Mouse (Mus musculus) B cell, adult (primary cell): ENCODE data around the gene Rgs14. TPM values are rescaled to one million over a fixed set of nuclear protein-coding genes. Genes with fewer than 3 reads are reported as not detected.

Experiments used
- total RNA-seq: library from RNA; stranded (reverse); gene quantifications from 4 replicates; pipeline ENCODE4 v1.2.4, GENCODE M21; 2023; ENCODE audit not compliant: inconsistent age

Rgs14 gene
- total RNA-seq: 67.6 to 76.8 TPM (median 73.8 TPM) in 4 replicates

GRCm38 (mm10) chr13:55369531-55370114, at the start of gene Rgs14:
Gene Rgs14 (plus strand): TSS chr13:55369732.

GRCm38 (mm10) chr13:55319931-55320533, 49.5 kb upstream of the Rgs14 start, which contains the start of gene Prelid1:
Gene Prelid1 (plus strand): TSS chr13:55320500.

GRCm38 (mm10) chr13:55321434-55322129, 48.0 kb upstream of the Rgs14 start, which contains the start of gene Rab24:
Gene Rab24 (minus strand): TSS chr13:55321946.

GRCm38 (mm10) chr13:55329683-55330566, 39.6 kb upstream of the Rgs14 start, which contains the start of gene Mxd3:
Gene Mxd3 (minus strand): TSS chr13:55329823.

GRCm38 (mm10) chr13:55362453-55363060, 7.0 kb upstream of the Rgs14 start, which contains the start of gene Lman2:
Gene Lman2 (minus strand): TSS chr13:55362783.

GRCm38 (mm10) chr13:55398088-55398487, 28.6 kb downstream of the Rgs14 start, which contains the start of gene Slc34a1:
Gene Slc34a1 (plus strand): TSS chr13:55398187.

GRCm38 (mm10) chr13:55414743-55415380, 45.3 kb downstream of the Rgs14 start, which contains the start of gene Pfn3:
Gene Pfn3 (minus strand): TSS chr13:55415232.

GRCm38 (mm10) chr13:55426613-55427012, 57.1 kb downstream of the Rgs14 start, which contains the start of gene F12:
Gene F12 (minus strand): TSS chr13:55426793.

Other genes with a start within 250 kb of the Rgs14 start
- not detected in 4 replicates for gene Gm17617, start 236.2 kb upstream of the Rgs14 start, total RNA-seq
- not detected in 4 replicates for gene Fgfr4, start 217.1 kb upstream of the Rgs14 start, total RNA-seq
- gene Nsd1, start 159.9 kb upstream of the Rgs14 start, total RNA-seq: 174 to 194 TPM (median 186 TPM) in 4 replicates
- gene Prelid1, start 49.2 kb upstream of the Rgs14 start, total RNA-seq: 127 to 142 TPM (median 132 TPM) in 4 replicates
- 56.0 to 78.1 TPM (median 72.9 TPM) in 4 replicates for gene Rab24, start 47.8 kb upstream of the Rgs14 start, total RNA-seq
- 1.8 to 2.6 TPM (median 2.2 TPM) in 4 replicates for gene Mxd3, start 39.9 kb upstream of the Rgs14 start, total RNA-seq
- gene Lman2, start 6.9 kb upstream of the Rgs14 start, total RNA-seq: 110 to 124 TPM (median 118 TPM) in 4 replicates
- gene Slc34a1, start 28.5 kb downstream of the Rgs14 start, total RNA-seq: 0.15 to 0.63 TPM (median 0.37 TPM) in 4 replicates
- gene Pfn3, start 45.5 kb downstream of the Rgs14 start, total RNA-seq: not detected in 4 replicates
- 1.6 to 3.1 TPM (median 1.8 TPM) in 4 replicates for gene F12, start 57.1 kb downstream of the Rgs14 start, total RNA-seq
- 461 to 500 TPM (median 466 TPM) in 4 replicates for gene Grk6, start 75.3 kb downstream of the Rgs14 start, total RNA-seq
- 32.8 to 35.9 TPM (median 35.6 TPM) in 4 replicates for gene Prr7, start 94.5 kb downstream of the Rgs14 start, total RNA-seq
- 0.29 to 0.61 TPM (median 0.48 TPM) in 3 of 4 replicates, not detected in the other for gene Dbn1, start 118.4 kb downstream of the Rgs14 start, total RNA-seq
- gene Pdlim7, start 143.9 kb downstream of the Rgs14 start, total RNA-seq: 23.1 to 32.2 TPM (median 27.2 TPM) in 4 replicates
- gene Dok3, start 159.6 kb downstream of the Rgs14 start, total RNA-seq: 312 to 332 TPM (median 327 TPM) in 4 replicates
- gene Ddx41, start 166.9 kb downstream of the Rgs14 start, total RNA-seq: 135 to 156 TPM (median 143 TPM) in 4 replicates
- gene Fam193b, start 201.4 kb downstream of the Rgs14 start, total RNA-seq: 144 to 171 TPM (median 151 TPM) in 4 replicates
- gene Tmed9, start 204.0 kb downstream of the Rgs14 start, total RNA-seq: 83.2 to 101 TPM (median 86.8 TPM) in 4 replicates
- 22.5 to 24.4 TPM (median 23.2 TPM) in 4 replicates for gene B4galt7, start 230.2 kb downstream of the Rgs14 start, total RNA-seq